Mouse (Mus musculus) adipocyte (in vitro differentiated cells): Measurements from ENCODE around the gene Atxn7l1.

Experiments
- DNase-seq: peaks from one replicate; pipeline ENCODE4 v3.0.0-alpha.2; 2016; ENCODE audit warnings: low spot score

Gene Atxn7l1

GRCm38 (mm10) chr12:33226596-33226995 lies 79.1 kb downstream of the Atxn7l1 start:
- no peak for DNase-seq

- peak; percentile 44 for DNase-seq
Measured at GRCm38 (mm10) chr12:33235314-33235713, 87.8 kb downstream of the Atxn7l1 start.

GRCm38 (mm10) chr12:33235771-33236323 lies 88.4 kb downstream of the Atxn7l1 start:
- peak; percentile 56 for DNase-seq

GRCm38 (mm10) chr12:33236344-33237049 lies 89.0 kb downstream of the Atxn7l1 start:
- DNase-seq: no peak

- no peak for DNase-seq
Measured at GRCm38 (mm10) chr12:33237108-33237507, 89.6 kb downstream of the Atxn7l1 start.

GRCm38 (mm10) chr12:33242679-33243078 lies 95.2 kb downstream of the Atxn7l1 start:
- no peak for DNase-seq

GRCm38 (mm10) chr12:33244132-33244875 lies 96.8 kb downstream of the Atxn7l1 start:
- no peak for DNase-seq

- no peak for DNase-seq
Measured at GRCm38 (mm10) chr12:33245455-33245854, 98.0 kb downstream of the Atxn7l1 start.

- no peak for DNase-seq
Measured at GRCm38 (mm10) chr12:33246878-33247277, 99.4 kb downstream of the Atxn7l1 start.

GRCm38 (mm10) chr12:33250197-33250596 lies 102.7 kb downstream of the Atxn7l1 start:
- no peak for DNase-seq

- DNase-seq: no peak
Measured at GRCm38 (mm10) chr12:33251399-33251798, 103.9 kb downstream of the Atxn7l1 start.

- DNase-seq: peak; percentile 71
Measured at GRCm38 (mm10) chr12:33252621-33253020, 105.1 kb downstream of the Atxn7l1 start.

GRCm38 (mm10) chr12:33253206-33253605 lies 105.7 kb downstream of the Atxn7l1 start:
- DNase-seq: peak; percentile 37

- DNase-seq: no peak
Measured at GRCm38 (mm10) chr12:33255256-33255655, 107.8 kb downstream of the Atxn7l1 start.

- no peak for DNase-seq
Measured at GRCm38 (mm10) chr12:33256426-33256825, 108.9 kb downstream of the Atxn7l1 start.

GRCm38 (mm10) chr12:33258995-33259529 lies 111.6 kb downstream of the Atxn7l1 start:
- DNase-seq: no peak

- DNase-seq: no peak
Measured at GRCm38 (mm10) chr12:33260575-33260974, 113.1 kb downstream of the Atxn7l1 start.

GRCm38 (mm10) chr12:33265877-33266276 lies 118.4 kb downstream of the Atxn7l1 start:
- no peak for DNase-seq

GRCm38 (mm10) chr12:33267965-33268364 lies 120.5 kb downstream of the Atxn7l1 start:
- no peak for DNase-seq

- peak; percentile 23 for DNase-seq
Measured at GRCm38 (mm10) chr12:33269743-33270142, 122.2 kb downstream of the Atxn7l1 start.

GRCm38 (mm10) chr12:33271865-33272264 lies 124.4 kb downstream of the Atxn7l1 start:
- DNase-seq: no peak

GRCm38 (mm10) chr12:33272441-33272840 lies 124.9 kb downstream of the Atxn7l1 start:
- no peak for DNase-seq

GRCm38 (mm10) chr12:33273147-33273546 lies 125.7 kb downstream of the Atxn7l1 start:
- DNase-seq: no peak
